Mouse (Mus musculus): ENCODE data around the gene 1700125H20Rik. TPM values are rescaled to one million over a fixed set of nuclear protein-coding genes. Genes with fewer than 3 reads are reported as not detected.
"Not testable (repeated sequence)": the region's sequence is repeated elsewhere in the genome, so short reads cannot be mapped to it uniquely, and the experiment has no call there.

Gene 1700125H20Rik
- 1 to 10 TPM in 1 of 2 experiments, not detected in 1; 2.4 TPM for total RNA-seq (2021)
- not detected in 2 replicates for polyA plus RNA-seq (2012; rRNA removed)
- long read RNA-seq = 0 reads

GRCm38 (mm10) chr11:85170058-85170740 is at the start of gene 1700125H20Rik:
Gene 1700125H20Rik, plus strand, starts transcription at chr11:85170404.
- DNase-seq = peak; percentile 92

GRCm38 (mm10) chr11:85122073-85122472 is 48.1 kb upstream of the 1700125H20Rik start:
- DNase-seq = no peak

GRCm38 (mm10) chr11:85123267-85123992 is 46.8 kb upstream of the 1700125H20Rik start:
- no peak for DNase-seq

GRCm38 (mm10) chr11:85126257-85127102 is 43.7 kb upstream of the 1700125H20Rik start:
- DNase-seq = no peak

- DNase-seq = no peak
Measured at GRCm38 (mm10) chr11:85128883-85129282, 41.3 kb upstream of the 1700125H20Rik start.

GRCm38 (mm10) chr11:85131542-85131941 is 38.7 kb upstream of the 1700125H20Rik start:
- no peak for DNase-seq

GRCm38 (mm10) chr11:85138776-85139474 is 31.3 kb upstream of the 1700125H20Rik start:
- peak; percentile 41 for DNase-seq

GRCm38 (mm10) chr11:85139581-85140540 is 30.3 kb upstream of the 1700125H20Rik start, which contains the start of gene Usp32:
Gene Usp32, minus strand, starts transcription at chr11:85140161.
- DNase-seq = peak; percentile 98

GRCm38 (mm10) chr11:85152256-85152930 is 17.8 kb upstream of the 1700125H20Rik start:
- DNase-seq = no peak

GRCm38 (mm10) chr11:85157301-85157700 is 12.9 kb upstream of the 1700125H20Rik start:
- DNase-seq = peak; percentile 60

- not testable (repeated sequence) for DNase-seq
Measured at GRCm38 (mm10) chr11:85163014-85163413, 7.2 kb upstream of the 1700125H20Rik start.

- DNase-seq = no peak
Measured at GRCm38 (mm10) chr11:85164371-85164770, 5.8 kb upstream of the 1700125H20Rik start.

- peak; percentile 65 for DNase-seq
Measured at GRCm38 (mm10) chr11:85167503-85167902, 2.7 kb upstream of the 1700125H20Rik start.

- no peak for DNase-seq
Measured at GRCm38 (mm10) chr11:85170833-85171232, 629 bp downstream of the 1700125H20Rik start.

- DNase-seq = no peak
Measured at GRCm38 (mm10) chr11:85175941-85176340, 5.7 kb downstream of the 1700125H20Rik start.

- DNase-seq = no peak
Measured at GRCm38 (mm10) chr11:85177761-85178160, 7.6 kb downstream of the 1700125H20Rik start.

GRCm38 (mm10) chr11:85178413-85178812 is 8.2 kb downstream of the 1700125H20Rik start:
- peak; percentile 63 for DNase-seq

- DNase-seq = peak; percentile 84
Measured at GRCm38 (mm10) chr11:85182617-85183283, 12.5 kb downstream of the 1700125H20Rik start.

- DNase-seq = no peak
Measured at GRCm38 (mm10) chr11:85183284-85183779, 13.1 kb downstream of the 1700125H20Rik start.

Data from adrenal gland, adult 2 months (tissue).